Mouse (Mus musculus): ENCODE results near the gene Krt7.

The Krt7 gene

DNA sequence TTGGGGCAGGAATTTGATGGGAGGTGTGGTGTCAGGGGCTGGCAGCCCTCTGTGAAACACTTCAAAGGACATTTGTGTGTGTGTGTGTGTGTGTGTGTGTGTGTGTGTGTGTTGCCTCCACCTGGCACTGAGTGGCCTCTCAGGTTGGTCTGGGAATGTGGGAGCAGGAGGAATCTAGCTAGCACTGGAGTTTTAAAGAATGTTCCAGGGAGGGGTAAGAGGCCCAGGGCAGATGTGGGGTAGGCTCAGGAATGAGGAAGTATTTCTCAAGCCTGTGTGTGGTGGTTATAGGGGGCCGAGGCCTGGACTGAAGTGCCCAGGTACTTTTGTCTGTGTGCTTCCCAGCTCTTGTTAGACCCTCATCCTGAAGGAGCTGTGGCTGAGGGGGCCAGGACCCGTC, at the start of gene Krt7:
Krt7 (plus strand) TSS at position 269 of the 400 bp plus-strand sequence.
- no peak for DNase-seq (ENCODE audit: low spot score)

DNA sequence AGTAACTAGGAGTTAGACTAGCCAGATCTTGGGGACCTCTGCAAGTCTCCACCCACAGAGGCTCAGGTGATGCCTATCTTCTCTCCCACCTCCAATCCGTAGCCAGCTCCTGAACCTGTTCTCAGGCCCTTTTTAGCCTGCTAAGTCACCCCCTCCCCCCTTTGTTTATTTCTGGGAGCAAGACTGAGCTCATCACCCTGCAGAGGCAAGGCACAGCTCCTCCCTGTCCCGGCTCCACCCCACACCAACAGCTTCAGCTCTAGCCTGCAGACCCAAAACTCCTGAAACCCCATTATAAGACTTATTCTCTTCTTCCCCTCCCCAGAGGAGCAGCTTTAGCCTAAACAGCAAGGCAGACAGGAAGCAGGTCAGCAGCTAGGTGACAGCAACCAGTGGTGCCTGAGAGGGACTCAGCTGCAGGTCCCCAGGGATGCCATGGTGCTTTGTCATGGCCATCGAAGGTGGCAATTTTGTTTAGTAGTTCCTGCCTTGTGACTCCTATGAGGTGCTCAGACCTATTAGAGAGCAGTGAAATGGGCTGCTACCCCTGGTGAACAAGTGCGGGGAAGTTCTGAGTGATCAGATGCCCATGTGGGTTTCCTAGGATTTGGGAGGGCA, 48.3 kb upstream of the Krt7 start:
- no peak for DNase-seq (ENCODE audit: low spot score)

GRCm38 (mm10) chr15:101363933-101364332, 46.9 kb upstream of the Krt7 start:
- DNase-seq (ENCODE audit: low spot score), result no peak

- no peak for DNase-seq (ENCODE audit: low spot score)
Observed at GRCm38 (mm10) chr15:101364425-101364824, 46.4 kb upstream of the Krt7 start.

DNA sequence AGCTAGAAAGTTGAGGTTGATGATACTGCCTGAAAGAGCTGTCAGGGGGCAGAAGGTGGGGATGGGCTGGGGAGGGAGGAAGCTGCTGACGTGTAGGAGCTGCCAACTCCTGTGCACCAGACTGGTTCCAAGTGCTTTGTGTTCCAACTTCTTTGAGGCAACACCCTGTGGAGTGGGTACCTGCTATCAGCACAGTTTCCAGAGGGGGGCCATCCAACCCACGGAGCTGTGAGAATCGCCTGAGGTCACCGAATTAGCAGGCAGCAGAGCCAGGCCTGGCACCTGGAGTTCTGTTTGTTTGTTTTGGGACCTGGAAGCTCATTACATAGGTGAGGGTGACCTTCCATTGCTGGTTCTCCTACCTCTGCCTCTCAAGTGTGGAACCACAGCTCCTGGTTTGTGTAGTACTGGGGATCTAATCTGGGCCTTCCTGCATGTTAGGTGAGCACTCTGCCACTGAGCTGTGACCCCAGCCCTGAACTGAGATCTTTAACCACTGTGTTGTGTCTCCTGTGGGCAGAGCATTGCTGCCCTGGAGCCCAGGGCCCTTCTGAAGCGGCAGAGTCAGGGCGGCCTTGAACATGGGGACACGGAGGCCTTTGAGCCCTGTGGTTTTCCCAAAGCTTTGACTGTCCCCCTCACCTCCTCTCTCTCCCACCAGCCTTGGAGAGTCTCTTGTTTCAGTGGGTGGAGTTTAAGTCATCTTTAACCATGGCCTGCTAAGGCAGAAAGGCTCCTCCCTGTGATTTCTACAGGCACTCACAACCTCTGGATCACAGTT, 45.8 kb upstream of the Krt7 start:
- DNase-seq (ENCODE audit: low spot score), result no peak

GRCm38 (mm10) chr15:101365721-101366120, 45.1 kb upstream of the Krt7 start:
- DNase-seq (ENCODE audit: low spot score), result no peak

DNA sequence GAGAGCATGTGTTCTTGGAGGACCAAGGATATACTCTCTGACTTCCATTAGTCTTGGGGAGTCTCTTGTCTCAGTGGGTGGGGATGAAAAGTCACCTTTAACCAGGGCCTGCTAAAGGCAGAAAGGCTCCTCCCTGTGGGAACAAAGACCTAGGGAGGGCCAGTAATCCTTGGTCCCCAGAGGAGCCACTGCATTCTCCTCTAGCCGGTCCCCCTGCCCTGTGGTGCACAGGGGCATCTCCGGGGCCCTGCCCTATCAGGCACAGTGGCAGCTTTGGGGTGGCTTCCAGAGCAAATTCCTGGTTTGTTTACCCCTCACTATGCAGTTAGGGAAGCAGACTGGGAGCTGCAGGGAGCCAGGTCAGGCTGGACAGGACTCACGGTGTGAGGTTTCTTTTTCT, 44.4 kb upstream of the Krt7 start:
- no peak for DNase-seq (ENCODE audit: low spot score)

DNA sequence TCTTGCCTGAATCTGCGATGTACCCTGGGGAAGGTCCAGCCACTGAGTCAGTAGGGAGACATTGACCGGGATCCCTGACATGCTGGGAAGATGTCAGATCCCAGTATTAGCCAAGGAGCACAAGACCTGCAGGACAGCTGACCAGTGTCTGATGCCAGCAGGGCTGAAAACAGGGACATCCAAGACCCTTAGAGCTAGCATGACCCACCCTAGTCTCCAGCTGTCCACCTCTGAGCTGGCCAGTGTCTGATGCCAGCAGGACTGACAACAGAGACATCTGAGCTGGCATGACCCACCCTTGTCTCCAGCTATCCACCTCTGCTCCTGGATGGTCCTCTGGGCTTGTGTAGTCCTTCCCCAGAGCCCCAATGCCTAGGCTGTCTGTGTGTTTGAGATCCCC, 43.9 kb upstream of the Krt7 start:
- no peak for DNase-seq (ENCODE audit: low spot score)

DNA sequence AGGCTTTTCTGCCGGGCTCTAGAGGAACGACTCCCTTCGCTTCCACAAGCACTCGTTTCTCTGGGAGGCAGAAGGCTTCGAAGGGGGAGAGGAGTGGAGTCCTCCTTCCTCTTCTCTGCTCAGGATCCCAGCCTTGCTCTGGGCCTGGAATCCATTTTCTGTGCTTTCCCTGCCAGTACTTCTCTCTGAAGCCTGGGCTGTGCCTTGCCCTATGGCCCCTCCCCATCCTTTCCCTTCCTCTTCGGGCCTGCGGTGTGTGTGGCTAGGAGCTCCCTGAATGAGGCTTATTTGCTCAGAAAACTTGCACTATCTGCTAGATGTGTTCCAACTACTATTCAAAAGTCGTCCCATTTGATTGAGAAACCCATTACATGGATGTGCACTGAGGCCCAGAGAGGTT, 43.3 kb upstream of the Krt7 start:
- no peak for DNase-seq (ENCODE audit: low spot score)

DNA sequence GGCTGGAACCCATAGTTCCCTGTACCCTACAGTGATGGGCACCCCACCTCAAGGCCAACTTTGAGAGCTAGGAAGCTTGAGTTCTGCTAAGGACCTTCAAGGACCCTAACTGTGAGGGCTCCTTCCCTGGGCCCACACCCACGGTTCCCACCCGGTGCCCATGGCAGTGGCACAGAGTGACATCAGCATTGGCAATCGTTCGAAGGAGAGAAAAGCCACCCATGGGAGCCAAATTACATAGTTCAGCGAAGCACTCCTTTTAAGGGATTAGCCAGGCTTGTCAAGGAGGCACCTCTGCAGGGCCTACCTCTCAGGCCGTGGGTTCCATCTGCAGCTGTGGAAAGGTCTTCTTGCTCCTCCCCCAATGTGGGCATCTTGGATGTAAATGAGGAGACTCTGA, 42.8 kb upstream of the Krt7 start:
- no peak for DNase-seq (ENCODE audit: low spot score)

- no peak for DNase-seq (ENCODE audit: low spot score)
Observed at GRCm38 (mm10) chr15:101368502-101369381, 42.1 kb upstream of the Krt7 start.

- no peak for DNase-seq (ENCODE audit: low spot score)
Observed at GRCm38 (mm10) chr15:101369382-101370100, 41.3 kb upstream of the Krt7 start.

DNA sequence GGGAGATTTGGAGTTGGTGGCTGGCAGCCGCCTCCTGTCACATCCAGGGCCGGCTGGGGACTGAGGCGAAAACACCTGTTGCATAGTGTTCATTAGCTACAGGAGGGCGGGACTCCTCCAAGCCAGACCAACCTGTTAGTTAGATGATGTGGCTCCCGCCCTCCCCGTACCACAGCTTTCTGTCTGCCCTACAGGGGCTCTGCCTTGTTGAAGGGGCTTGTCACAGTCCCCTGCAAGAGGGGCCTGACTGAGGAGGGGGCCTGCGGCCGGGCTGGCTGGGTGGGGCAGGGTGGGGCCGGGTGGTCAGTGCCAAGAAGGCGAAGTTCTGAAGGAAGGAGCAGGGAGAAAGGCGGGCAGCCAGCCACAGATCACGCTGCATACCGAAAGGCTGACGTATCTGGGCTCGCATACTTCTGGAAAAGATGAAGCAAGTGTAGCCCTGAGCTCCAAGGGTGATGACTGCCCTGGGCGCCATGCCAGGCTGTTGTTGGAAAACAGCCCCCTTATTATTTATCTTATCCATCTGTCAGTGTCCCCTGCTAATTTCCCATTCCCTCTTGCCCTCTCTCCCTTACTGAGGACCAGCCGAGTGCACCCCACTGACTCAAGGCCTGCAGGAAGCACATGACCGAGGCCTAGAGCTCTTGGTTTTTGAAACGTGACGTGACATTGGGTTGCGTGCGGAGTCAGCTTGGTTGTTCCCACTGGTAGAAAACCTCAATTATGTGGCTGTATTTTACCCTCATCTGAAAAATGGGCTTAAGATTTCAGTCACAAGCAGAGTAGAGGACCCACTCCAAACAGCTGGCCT, 40.5 kb upstream of the Krt7 start, which contains the start of gene Krt80:
Krt80 (minus strand) TSS at position 62 of the 811 bp plus-strand sequence.
- no peak for DNase-seq (ENCODE audit: low spot score)

GRCm38 (mm10) chr15:101371141-101371985, 39.5 kb upstream of the Krt7 start:
- DNase-seq (ENCODE audit: low spot score), result no peak

DNA sequence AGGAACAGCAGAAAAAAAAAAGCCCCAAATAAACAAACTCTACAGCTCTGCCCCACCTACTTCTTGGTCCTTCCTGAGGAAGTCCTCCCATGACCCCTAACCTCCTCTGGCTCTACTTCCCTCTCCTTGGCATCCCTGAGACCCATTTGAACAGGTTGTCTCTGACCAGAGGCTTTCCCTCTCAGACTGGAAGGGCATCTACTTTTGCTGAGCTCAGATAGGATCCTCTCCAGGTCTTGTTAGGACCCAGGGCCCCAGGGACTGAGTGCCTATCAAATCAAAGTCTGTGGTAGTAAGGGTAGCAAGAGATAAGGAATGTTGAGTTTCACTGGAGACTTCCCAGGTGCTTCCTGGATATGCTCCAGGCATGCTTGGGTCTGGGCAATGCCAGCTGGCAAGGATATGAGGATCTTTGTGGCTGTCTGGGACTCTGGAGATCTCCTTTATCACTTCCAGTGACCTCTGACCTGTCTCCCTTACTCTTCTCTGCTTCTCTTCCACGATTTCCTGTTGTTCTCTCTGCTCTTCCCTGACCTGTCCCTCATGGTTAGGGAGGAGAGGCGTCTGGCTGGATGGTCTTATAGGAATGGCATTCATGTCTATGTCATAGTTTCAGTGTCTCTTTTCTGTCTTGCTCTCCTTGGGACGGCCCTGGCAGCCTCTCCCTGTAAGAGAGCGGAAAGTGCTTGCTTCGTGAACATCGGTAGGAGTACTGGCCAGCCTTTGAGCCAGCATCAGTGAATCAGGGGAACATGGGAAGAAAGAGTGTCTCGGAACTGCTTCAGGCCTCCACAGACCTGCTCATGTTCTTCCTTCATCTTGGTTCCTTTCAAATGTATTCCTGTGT, 38.5 kb upstream of the Krt7 start:
- no peak for DNase-seq (ENCODE audit: low spot score)

DNA sequence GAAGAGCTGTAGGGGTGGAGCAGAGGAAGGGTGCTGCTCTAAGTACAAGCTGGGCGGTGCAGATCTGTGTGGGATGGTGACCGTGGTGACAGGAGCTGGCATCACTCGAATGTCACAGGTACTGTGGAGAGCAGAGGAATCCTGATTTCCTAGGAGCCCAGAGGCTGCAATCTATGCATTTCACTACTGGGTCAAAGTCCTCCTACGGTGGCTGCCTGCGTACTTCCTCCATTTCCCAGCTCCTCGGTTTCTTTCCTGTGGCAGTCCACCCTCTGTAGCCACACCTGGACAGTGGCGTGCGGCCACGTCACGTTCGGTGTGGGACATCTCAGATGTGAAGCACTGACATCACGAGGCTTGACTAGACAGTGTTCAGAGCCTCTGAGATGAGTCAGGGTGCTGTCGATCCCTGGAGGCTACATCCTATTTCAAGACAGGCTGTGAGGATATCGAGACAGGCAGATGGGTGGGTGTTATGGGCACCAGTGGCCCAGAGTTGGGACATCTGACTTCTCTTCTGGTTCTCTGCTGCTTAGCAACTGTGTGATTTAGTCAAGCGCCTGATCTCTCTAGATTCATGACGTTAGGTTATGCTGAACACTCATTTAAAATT, 37.5 kb upstream of the Krt7 start:
- no peak for DNase-seq (ENCODE audit: low spot score)

- no peak for DNase-seq (ENCODE audit: low spot score)
Observed at GRCm38 (mm10) chr15:101374879-101375278, 36.0 kb upstream of the Krt7 start.

DNA sequence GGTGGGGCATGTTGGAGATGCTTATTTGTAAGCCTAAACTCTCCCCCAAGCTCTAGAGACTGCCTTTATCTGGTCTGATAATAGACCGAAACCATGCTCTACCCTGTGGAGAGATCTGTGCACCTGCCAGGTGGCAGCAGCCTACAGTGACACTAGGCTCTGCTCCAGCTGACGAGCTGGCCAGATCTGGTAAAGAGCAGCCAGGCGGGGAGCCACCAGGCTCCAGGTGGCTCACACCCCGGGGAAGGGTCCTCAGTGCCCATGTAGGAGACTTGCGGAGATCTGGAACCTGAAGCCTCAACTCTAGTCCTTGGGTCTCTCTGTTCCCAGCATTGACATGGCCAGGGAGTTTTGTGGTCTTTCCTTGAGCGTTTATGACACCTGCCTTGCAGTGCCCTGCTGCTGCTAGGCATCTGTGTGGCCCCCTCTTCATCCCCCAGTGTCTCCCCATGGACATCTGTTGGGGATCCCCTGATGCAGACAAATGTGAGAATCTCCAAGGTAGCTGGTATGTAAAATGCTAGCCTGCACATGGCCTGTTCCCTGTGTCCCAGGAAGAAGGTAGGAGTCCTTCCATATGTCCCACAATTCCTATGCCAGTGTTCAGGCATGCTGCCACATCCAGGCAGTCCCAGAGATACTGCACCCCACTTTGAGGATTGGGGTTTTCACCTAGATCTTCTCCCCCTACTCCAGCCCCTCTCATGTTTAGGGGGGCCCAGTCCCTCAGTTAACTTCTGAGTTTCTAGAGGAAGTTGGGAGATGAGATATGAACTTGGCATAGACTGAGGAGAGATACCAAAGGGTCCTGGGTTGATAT, 34.7 kb upstream of the Krt7 start:
- DNase-seq (ENCODE audit: low spot score), result no peak

All from embryo, embryonic 10.5 days (tissue).